Mouse (Mus musculus): ENCODE data around the gene Rap1gap2.

DNA sequence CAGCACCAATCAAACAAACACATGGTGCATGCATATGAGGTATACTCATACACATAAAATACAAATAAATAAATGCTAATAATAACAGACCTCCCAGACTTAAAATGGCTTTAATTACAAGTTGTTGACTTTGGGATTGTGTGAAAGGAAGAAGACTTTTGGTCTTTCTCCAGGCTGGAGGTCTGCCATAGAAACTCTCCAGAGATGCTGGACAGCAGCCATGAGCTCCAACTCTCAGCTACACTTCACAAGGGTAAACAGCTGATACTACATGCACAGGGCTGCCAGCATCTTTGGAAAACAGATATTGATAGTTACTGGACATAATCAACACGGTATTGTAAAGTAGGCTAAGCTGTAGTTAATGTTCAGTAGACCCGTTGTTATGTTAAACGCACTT lies 18.5 kb downstream of the Rap1gap2 start:
- TF ChIP-seq GATA1 (IDR thresholded peaks at IDR 0.05; ENCODE audit: borderline replicate concordance, low read length) (no peak), FLI1 (IDR thresholded peaks at IDR 0.05; ENCODE audit: low read length) (no peak)
